Mouse (Mus musculus) layer of hippocampus, postnatal 25 days (tissue): ENCODE data around the gene Supt4a. TPM values are rescaled to one million over a fixed set of nuclear protein-coding genes. Genes with fewer than 3 reads are reported as not detected.

Experiments
- DNase-seq, 2 experiments: peaks; one replicate each; pipeline ENCODE4 v3.0.0; 2022; ENCODE audit warnings: mixed read lengths in 2 of 2, low spot score in 1 of 2; ENCODE audit errors: extremely low spot score in 1 of 2
- microRNA-seq, 2 experiments: library from miRNA; unstranded; fragments of <30 nt; microRNA quantifications; one replicate each; pipeline ENCODE4 v1.2.0; 2021
- total RNA-seq, 2 experiments: library from RNA; stranded (reverse); gene quantifications; 2 replicates each; pipeline ENCODE4 v1.2.3; 2021

Supt4a gene
- total RNA-seq, 2 experiments from 2014 or later: 65.7 to 81.0 TPM

- no peak for DNase-seq
Measured at GRCm38 (mm10) chr11:87762702-87763385, 25.5 kb downstream of the Supt4a start.

DNA sequence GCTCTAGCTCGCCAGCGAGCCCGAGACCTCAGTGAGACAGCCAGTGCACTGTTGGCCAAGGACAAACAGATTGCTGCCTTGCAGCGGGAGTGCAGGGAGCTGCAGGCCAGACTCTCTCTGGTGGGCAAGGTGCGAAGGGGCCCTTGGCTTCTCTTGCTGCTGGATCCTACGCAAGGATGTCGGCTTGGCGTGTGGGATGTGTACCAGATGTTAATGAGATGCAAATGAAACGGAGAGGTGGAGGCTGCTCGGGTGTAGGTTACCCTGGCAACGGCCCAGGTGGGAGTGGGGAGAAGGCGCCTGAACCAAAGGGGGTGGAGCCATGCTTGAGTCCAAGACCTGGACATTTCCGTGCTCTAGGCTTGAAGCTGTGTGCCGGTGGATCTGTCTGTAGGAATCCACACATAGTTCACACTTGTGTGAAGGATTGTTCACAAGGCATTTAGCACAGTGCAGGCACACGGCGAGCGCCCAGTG is 26.2 kb downstream of the Supt4a start:
- peak; percentile 51 to 58 for DNase-seq

- peak in 1 of 2 experiments; percentile 53 for DNase-seq
Measured at GRCm38 (mm10) chr11:87763988-87764876, 26.9 kb downstream of the Supt4a start.

GRCm38 (mm10) chr11:87768745-87769144 is 31.4 kb downstream of the Supt4a start:
- no peak for DNase-seq

GRCm38 (mm10) chr11:87770989-87771388 is 33.6 kb downstream of the Supt4a start:
- peak; percentile 68 to 91 for DNase-seq

DNA sequence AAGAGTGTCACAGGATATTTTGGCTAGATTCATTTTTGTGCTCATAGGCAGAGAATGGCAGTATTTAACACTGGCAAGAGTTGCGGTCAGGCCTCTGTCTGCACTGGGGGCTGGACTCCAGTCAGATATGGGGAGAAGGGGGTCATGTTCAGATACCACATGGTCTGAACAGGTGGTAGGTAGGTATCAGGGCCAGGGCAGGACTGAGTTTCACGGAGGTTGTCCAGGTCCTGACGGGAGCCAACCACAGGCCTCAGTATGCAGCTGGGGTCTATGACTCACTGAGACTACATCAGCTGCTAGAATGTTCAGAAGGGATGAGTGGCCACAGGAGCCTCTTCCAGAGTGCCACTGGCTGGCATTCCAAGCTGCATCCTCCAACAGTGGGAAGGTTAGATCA is 35.0 kb downstream of the Supt4a start:
- no peak for DNase-seq

- peak in 1 of 2 experiments; percentile 37 for DNase-seq
Measured at GRCm38 (mm10) chr11:87778100-87778765, 40.9 kb downstream of the Supt4a start.

DNA sequence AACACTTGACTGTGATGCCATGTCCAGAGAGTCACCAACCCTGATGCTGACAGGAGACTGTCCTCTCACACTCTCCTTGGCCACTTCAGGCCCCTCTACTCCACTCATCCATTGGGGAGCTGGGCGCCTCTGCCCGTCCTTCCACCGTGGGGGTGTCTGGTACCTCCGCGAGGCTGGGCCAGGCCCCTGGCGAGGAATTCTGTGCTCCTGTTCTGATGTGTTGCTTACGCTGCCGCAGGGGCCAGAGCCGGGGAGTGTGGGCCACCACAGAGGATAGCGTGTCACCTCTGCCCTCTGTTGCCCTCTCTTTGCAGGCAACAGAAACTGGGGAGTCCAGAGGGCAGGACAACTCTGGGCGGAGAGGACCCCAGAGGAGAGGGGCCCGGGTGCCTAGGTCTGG is 41.6 kb downstream of the Supt4a start:
- no peak for DNase-seq

DNA sequence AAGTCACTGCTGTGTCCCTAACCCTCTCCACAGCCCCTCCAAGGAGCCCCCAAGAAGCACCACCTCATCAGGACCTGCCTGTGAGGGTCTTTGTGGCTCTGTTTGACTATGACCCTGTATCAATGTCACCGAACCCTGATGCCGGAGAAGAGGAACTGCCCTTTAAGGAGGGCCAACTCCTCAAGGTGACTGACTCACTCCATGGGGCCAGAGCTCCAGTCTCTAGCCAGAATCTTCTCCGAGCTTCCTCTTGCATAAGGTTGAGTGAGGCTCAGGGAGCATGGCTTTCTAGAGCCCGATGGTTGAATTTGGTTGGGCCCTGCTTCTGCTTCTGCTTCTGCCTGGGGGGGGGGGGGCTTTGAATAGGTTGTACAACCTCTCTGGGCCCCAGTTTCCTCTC is 42.0 kb downstream of the Supt4a start:
- no peak for DNase-seq

DNA sequence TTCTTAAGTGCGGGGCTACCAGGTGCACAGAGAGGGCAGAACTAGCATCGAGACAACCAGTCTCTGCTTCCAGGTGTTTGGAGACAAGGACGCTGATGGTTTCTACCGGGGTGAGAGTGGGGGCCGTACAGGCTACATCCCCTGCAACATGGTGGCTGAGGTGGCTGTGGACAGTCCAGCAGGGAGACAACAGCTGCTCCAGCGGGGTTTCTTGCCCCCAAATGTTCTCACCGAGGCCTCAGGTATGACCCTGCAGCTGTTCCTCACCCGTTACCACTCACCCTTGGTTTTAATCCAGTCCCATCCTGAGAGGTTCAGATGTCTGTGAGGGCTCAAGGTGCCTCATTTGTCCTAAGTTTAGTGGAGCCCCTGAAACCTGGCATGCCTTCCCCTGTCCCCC is 42.8 kb downstream of the Supt4a start:
- DNase-seq: no peak

GRCm38 (mm10) chr11:87790088-87790487 is 52.7 kb downstream of the Supt4a start:
- DNase-seq: no peak

Small RNAs within 50 kb of the gene (microRNA-seq; reads per million reads assigned to microRNA genes)
- gene Mir142 (0 reads per million in 2 experiments), gene Mir142b (0 reads per million in 2 experiments)

Other genes starting within 250 kb of the Supt4a start
- not detected for gene Gm11492, start 170.9 kb upstream of the Supt4a start, total RNA-seq
- 100 to 1,000 TPM; 165 to 186 TPM for gene Sept4, start 168.6 kb upstream of the Supt4a start, total RNA-seq
- gene Mtmr4, start 145.4 kb upstream of the Supt4a start, total RNA-seq: 10 to 100 TPM; 72.8 to 89.7 TPM
- under 1 TPM; 0.32 to 0.35 TPM for gene Hsf5, start 120.4 kb upstream of the Supt4a start, total RNA-seq
- gene Rnf43, start 74.8 kb upstream of the Supt4a start, total RNA-seq: 1 to 10 TPM; 1.6 to 2.8 TPM
- gene Tspoap1, start 23.0 kb downstream of the Supt4a start, total RNA-seq: 100 to 1,000 TPM; 128 to 163 TPM
- gene Mpo, start 56.0 kb downstream of the Supt4a start, total RNA-seq: under 1 TPM; 0.14 to 0.17 TPM
- gene Lpo, start 90.7 kb downstream of the Supt4a start, total RNA-seq: 1 to 10 TPM in 1 of 2 experiments, under 1 TPM in 1; 0.45 to 1.0 TPM
- 1 to 10 TPM; 5.3 to 6.2 TPM for gene Mks1, start 115.7 kb downstream of the Supt4a start, total RNA-seq
- gene Epx, start 138.0 kb downstream of the Supt4a start, total RNA-seq: under 1 TPM; 0.10 to 0.21 TPM
- not detected for gene Olfr462, start 154.7 kb downstream of the Supt4a start, total RNA-seq
- not detected for gene Olfr463, start 159.8 kb downstream of the Supt4a start, total RNA-seq
- not detected for gene Olfr464, start 183.4 kb downstream of the Supt4a start, total RNA-seq
- gene Dynll2, start 250.0 kb downstream of the Supt4a start, total RNA-seq: 100 to 1,000 TPM; 435 to 462 TPM